Mouse (Mus musculus): ENCODE data around the gene Ikzf2.

The Ikzf2 gene

DNA sequence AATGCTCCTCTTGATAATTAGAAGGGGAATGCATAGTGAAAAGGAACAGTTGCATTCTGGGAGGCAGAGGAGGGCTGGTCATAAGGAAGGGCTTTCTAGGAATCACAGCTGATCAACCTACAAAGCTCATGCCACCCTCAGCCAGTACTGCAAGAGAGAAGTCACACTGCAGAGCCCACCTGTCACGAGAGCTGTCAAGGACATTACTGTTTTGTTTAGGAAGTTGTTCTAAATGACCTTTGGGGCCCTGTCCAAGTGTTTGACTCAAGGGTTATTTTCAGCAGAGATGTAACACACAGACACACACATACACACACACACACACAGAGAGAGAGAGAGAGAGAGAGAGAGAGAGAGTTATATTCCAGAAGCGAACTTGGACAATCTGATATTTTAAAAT, 27.3 kb downstream of the Ikzf2 start:
- no peak for DNase-seq (ENCODE audit: low read depth)

DNA sequence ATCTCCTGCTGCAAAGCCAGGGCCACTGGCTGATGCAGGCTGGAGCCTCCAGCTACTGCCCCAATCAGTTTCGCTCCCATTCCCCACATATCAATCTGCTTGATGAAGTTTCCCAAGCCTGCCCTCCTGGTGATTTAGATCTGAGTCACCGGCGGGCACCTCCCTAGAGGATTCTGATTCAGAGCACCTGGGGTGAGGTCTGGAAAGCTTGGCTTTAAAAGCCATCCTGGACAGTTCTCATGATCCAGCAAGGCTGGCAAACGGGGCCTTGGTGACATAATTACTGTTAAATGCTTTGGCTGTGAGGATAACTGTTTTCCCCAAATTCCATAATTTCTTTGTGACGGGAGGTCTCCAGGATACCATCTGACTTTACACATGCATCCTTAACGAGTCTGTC, 29.0 kb downstream of the Ikzf2 start:
- DNase-seq (ENCODE audit: low read depth), result peak; percentile 43

GRCm38 (mm10) chr1:69657455-69657854, 29.6 kb downstream of the Ikzf2 start:
- DNase-seq (ENCODE audit: low read depth), result no peak

DNA sequence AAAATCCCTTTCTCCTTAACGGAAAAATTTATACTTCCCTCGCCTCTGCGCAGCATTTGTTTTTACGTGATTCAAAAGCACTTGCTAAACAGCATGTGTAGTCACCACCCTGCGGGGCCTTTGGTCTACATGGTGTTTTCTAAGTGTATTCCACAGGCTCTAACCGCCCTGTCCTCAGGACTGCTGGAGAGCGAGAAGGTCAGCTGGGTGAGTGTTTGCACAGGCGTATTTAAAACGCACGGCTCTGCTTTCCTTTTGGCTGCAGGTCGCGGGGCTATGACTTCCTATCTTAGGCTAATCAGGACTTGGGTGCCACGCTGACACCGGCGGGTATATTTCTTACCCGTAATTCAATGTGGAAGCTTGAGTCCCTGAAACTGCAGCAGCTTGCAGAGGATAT, 30.1 kb downstream of the Ikzf2 start:
- no peak for DNase-seq (ENCODE audit: low read depth)

DNA sequence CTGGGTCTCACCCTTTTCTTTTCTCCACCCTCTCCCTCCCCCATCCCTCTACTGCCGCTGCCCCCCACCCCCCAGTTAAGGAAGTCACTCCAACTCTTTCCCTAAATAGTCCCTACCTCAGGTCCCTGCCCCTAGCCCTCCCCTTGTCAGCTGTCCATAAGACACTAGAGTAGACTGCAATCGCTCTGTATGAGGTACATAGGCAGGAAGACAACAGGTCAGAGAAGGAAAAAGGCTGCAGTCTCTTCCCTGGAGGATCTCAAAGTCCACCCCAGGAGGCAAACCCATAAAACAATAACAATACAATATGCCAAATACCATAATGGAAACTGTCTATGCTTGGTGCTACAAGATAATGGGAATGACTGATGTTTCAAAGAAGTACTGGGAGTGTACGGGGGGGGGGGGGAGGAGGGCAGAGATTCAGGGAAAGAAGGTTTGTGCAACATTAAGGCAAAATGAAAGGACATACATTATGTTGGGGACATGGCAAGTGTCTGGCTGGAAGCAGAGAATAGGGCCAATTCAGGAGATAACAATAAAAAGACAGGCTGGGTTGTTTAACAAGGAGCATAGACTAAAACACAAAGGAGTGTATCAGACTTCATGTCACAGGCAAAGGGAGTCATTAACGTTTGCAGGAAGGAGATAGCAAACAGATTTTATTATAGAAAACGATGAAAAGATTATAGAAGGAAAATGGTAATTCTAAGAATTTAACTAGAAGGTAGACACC, 30.8 kb downstream of the Ikzf2 start:
- DNase-seq (ENCODE audit: low read depth), result no peak

- DNase-seq (ENCODE audit: low read depth), result peak; percentile 33
Measured at GRCm38 (mm10) chr1:69655368-69655767, 31.7 kb downstream of the Ikzf2 start.

DNA sequence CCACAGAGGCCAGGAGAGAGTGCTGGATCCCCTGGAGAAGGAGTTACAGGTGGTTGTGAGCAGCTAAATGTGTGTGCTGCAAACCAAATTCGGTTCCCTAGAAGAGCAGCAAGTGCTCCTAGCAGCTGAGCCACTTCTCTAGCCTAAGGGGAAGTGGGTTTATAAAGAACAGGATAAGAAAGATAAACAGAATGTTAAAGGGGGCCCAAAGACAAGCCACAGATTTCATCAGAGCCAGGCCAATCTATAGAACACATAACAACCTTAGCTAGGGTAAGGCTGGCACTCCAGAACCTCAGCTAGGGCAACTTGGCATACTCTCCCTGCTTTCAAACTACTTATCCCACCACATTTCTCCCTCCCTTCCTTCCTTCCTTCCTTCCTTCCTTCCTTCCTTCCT, 32.1 kb downstream of the Ikzf2 start:
- no peak for DNase-seq (ENCODE audit: low read depth)

DNA sequence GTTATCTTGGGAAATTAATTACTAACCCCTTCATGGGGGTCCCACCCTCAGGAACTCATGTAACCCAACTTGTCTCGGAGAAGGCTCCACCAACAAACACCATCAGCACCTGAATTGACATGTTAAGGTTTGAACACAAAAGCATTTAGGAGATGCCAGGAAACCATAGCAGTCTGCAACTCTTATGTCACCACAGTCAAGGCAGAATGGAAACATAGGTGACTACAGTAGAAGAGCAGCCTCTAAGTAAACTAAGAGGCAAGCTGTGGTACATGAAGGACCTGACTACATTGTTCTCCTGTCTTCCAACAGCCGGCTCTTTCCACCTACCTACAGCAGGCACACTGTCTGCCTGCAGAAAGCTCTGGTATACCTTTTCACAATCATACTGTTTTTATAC, 33.6 kb downstream of the Ikzf2 start:
- no peak for DNase-seq (ENCODE audit: low read depth)

DNA sequence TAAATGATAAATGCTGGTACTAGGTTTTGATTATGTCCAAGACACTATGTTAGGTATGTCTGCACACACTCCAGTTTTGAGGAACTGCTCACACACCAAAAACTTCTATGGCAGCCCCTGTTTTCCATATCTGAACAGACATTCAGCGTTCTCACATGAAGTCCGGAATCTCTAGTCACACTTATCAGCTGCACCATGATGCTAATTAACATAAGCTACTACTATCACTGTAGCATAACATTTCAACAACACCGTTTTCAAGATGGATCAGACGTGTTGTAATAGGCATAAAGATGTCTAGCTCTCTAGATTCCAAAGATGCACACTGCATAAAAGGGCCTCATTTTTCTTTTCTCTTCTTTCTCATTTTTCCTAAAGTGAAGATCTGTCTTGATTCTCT, 43.9 kb downstream of the Ikzf2 start:
- no peak for DNase-seq (ENCODE audit: low read depth)

DNA sequence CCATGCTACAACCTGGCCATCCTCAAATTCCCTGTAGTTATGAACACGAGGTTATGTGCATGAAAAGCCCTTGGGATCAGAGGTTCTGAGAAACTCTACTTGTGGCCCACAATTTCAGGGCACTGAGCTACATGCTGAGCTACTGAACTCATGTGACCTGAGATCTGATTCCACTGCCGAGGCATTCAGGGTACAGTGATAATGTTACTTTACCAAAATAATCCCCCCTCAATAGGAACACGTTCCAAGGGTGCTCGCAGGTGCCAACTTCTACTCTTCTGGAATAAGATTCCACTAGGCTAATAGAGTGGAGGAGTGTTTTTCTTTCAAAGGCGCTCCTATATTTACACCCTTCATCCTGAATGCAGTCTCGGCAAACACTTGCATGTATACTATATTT, 45.1 kb downstream of the Ikzf2 start:
- no peak for DNase-seq (ENCODE audit: low read depth)

GRCm38 (mm10) chr1:69638321-69638720, 48.7 kb downstream of the Ikzf2 start:
- DNase-seq (ENCODE audit: low read depth), result no peak

GRCm38 (mm10) chr1:69637907-69638306, 49.1 kb downstream of the Ikzf2 start:
- DNase-seq (ENCODE audit: low read depth), result no peak

DNA sequence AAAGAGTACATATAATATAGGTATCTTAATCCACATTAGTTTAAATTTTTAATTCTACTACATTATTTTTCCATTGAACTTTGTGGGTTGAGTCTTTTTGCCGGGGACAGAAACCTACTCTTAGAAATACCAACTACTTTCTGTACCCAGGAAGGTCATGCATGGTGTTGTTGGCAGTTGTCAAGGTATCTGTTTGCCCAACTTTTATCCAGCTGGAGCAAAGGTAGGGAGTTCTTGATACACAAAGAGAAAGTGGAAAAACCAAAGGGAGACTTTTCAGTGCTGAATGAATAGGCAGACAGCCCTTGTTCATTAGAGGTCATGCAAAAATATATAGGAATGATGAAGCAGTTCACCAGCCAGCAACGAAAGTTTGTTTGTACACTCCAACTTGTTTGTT, 52.8 kb downstream of the Ikzf2 start:
- DNase-seq (ENCODE audit: low read depth), result no peak

GRCm38 (mm10) chr1:69630508-69630907, 56.5 kb downstream of the Ikzf2 start:
- no peak for DNase-seq (ENCODE audit: low read depth)

DNA sequence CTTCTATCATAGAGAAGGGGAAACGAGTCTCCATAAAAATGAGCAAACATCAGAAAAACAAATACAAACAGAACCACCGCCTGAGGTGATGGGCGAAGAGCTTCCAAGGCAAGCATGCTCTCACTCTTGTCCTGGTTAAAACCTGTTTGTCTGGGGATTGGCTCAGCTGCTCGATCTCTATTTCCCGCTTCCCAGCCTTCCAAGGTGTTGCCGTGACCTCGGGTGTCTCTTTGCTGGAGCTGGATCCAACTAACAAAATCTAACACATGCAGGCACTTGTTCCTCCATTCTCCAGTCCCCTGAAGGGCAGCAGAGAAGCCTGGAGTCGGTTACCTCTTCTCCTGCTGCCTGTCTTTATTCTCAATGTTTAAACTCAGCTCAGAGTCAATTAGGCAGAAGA, 57.5 kb downstream of the Ikzf2 start:
- no peak for DNase-seq (ENCODE audit: low read depth)

GRCm38 (mm10) chr1:69612076-69612475, 75.0 kb downstream of the Ikzf2 start:
- no peak for DNase-seq (ENCODE audit: low read depth)

DNA sequence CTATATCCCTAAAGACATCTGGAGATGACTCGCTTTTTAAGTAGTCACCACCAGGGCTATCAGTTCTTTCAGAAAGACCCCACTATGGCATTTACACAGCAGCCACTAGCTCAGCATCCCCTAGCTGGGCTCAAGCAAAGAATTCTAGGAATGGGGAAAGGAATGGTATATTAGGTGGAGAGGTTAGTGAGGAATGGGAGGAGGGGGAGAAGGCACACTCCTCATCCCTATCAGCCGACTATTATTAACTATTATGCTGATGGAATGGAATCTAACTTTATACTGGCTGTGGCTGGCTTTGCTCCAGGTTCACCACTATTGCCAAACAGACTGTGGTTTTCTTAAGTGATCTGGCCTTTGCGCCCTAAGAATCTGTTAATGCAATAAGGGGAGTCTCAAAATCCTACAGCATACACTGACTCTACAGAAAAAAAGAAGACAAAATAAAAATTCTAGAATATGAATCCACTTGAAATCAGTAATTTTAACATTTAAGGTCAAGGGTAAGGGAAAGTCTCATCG, 75.8 kb downstream of the Ikzf2 start:
- DNase-seq (ENCODE audit: low read depth), result peak; percentile 21

- DNase-seq (ENCODE audit: low read depth), result no peak
Measured at GRCm38 (mm10) chr1:69610791-69611190, 76.3 kb downstream of the Ikzf2 start.

DNA sequence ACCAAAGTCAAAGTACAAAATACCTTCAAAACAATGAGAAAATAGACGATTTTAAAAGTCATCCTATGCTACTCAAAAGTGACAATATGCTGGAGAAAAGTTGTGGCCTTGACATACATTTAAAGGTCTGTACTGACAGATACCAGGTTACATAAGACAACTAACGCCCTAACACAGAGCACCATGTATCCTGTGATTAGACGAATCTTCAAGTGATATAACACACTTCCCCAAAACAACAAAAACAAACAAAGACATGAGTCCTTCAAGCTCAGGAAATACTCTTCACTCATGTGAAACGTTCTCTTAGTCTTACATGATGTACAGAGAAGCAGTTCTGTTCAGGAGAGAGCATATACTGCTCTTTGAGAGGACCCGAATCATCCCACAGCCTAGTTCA, 78.2 kb downstream of the Ikzf2 start:
- no peak for DNase-seq (ENCODE audit: low read depth)

DNA sequence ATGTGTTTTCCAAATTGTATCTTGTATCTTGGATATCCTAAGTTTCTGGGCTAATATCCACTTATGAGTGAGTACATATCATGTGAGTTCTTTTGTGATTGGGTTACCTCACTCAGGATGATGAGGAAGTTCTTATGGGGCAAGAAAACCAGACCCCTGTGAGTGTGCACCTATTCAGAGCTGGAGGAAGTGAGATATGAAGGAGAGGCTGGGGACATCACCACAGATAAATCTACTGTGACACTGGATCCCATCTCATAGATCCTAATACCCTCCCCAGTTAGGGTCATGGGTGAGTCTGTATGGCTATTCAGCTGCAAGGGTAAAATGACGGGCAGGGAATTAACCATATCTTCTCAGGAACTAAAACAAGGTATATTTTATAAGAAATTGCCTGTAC, 80.2 kb downstream of the Ikzf2 start:
- no peak for DNase-seq (ENCODE audit: low read depth)

- DNase-seq (ENCODE audit: low read depth), result no peak
Measured at GRCm38 (mm10) chr1:69604213-69604612, 82.8 kb downstream of the Ikzf2 start.

DNA sequence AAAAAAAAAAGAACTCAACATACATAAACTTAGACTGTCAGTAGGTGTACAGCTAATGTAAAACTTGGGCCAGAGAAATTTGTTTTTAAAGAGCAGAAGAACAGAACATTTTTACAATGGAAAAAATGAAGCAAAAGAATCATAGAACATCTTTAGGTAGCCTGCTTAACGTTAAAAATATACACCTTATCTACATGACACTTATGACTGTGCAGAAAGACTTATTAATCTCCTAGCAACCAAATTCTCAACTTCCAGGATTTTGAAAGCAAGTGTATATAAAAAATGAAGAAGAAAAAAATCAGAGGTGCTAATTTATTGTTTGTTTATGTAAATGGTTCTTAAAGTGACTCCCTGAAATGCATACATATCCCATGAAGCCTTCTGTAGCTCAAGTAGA, 86.1 kb downstream of the Ikzf2 start:
- no peak for DNase-seq (ENCODE audit: low read depth)

DNA sequence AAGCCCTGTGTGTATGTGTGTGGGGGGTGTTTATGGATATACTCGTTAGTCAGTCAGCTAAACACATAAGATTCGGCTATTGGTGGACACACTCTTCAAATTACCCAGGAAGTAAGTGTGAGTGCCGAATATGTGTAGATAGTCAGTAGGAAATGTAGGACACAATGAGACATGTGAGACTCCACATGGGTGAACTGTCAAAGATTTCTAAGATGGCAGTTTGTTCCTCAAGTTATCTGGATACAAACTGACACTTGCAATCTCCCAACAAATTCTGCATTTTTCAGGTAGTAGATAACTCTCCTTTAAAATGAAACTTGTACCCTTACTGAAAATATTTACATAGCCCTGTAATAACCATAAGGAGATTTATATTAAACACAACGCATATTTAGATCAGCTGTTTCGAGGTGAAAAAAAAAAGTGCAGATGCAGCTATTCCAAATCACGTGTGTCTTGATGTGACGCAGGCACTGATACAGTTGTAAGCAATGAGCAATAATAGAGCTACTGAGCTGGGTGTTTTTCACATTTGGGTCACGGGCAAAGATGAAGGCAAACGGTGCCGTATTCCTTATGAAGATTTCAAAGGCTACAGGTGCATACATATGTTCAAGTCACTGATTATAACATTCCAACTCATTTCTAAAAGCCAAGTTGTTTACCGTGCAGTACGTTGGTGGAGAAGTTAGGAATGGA, 87.8 kb downstream of the Ikzf2 start:
- no peak for DNase-seq (ENCODE audit: low read depth)

- DNase-seq (ENCODE audit: low read depth), result no peak
Measured at GRCm38 (mm10) chr1:69591889-69592288, 95.2 kb downstream of the Ikzf2 start.

All from fibroblast of lung, adult 2 months (primary cell).